Mouse (Mus musculus) small intestine, adult 2 months (tissue): ENCODE data around the gene Cux2. TPM values are rescaled to one million over a fixed set of nuclear protein-coding genes. Genes with fewer than 3 reads are reported as not detected.

Source experiments
- H3K27ac ChIP-seq: fragments of 200-500 bp; 2 replicates; pipeline ENCODE4 v1.5.1; 2012; ENCODE audit warnings: low read depth, low read length, control low read depth, inconsistent platforms; ENCODE audit not compliant: insufficient read depth
- H3K27me3 ChIP-seq: fragments of 200-500 bp; 2 replicates; pipeline ENCODE4 v1.6.1; 2012; ENCODE audit warnings: mild to moderate bottlenecking, moderate library complexity, low read length, inconsistent platforms; ENCODE audit not compliant: control insufficient read depth, insufficient read depth
- H3K36me3 ChIP-seq: fragments of 200-500 bp; 2 replicates; pipeline ENCODE4 v1.6.1; 2012; ENCODE audit warnings: mild to moderate bottlenecking, low read length, control low read depth, inconsistent platforms; ENCODE audit not compliant: control insufficient read depth, insufficient read depth
- H3K4me1 ChIP-seq: fragments of 200-500 bp; 2 replicates; pipeline ENCODE4 v1.6.1; 2012; ENCODE audit warnings: low read length, inconsistent platforms, mixed read lengths; ENCODE audit not compliant: control insufficient read depth, insufficient read depth, insufficient read length
- H3K4me3 ChIP-seq: fragments of 200-500 bp; 2 replicates; pipeline ENCODE4 v1.5.1; 2012; ENCODE audit warnings: low read depth, mild to moderate bottlenecking, control low read depth, inconsistent platforms, low read length, moderate library complexity
- CTCF ChIP-seq: fragments of 200-500 bp; IDR thresholded peaks from 2 replicates; pipeline ENCODE4 v1.5.1; 2012; ENCODE audit warnings: low read depth, mild to moderate bottlenecking, control low read depth, inconsistent platforms, low read length, moderate library complexity, mixed read lengths; ENCODE audit not compliant: insufficient replicate concordance, insufficient read length; ENCODE audit errors: extremely low read depth
- POLR2A ChIP-seq: fragments of 200-500 bp; IDR thresholded peaks from 2 replicates; pipeline ENCODE4 v1.6.1; 2012; ENCODE audit warnings: low read depth, mild to moderate bottlenecking, control low read depth, inconsistent platforms, low read length, moderate library complexity
- WGBS: fragments of 180-500 bp; shearing (Covaris S2); methylation state at CpG from one replicate; pipeline ENCODE4 v1.1.7; 2018; 5-methylcytosine and 5-hydroxymethylcytosine counted together
- polyA plus RNA-seq: library from polyadenylated mRNA; depleted of rRNA; stranded (reverse); fragments of >200 nt; gene quantifications from 2 replicates; pipeline ENCODE4 v1.2.3, GENCODE M21; 2012

Cux2 gene
- polyA plus RNA-seq, 1 experiment, result 2.6 TPM

GRCm38 (mm10) chr5:121904799-121905198 is 145.1 kb downstream of the Cux2 start:
- Histone ChIP-seq H3K27me3 (no peaks in the 10 kb centered on the region), H3K4me3 (no peak overlapping the region), H3K4me1 (no peaks in the 10 kb centered on the region), H3K36me3 (no peaks in the 10 kb centered on the region), H3K27ac (no peak overlapping the region)
- WGBS, result 89% methylated on average over 14 of the region's 14 CpGs
- no peak for TF ChIP-seq CTCF
- TF ChIP-seq POLR2A, result no peak

GRCm38 (mm10) chr5:121902809-121903745 is 146.8 kb downstream of the Cux2 start:
- H3K27ac ChIP-seq, result no peak overlapping the region
- no peak overlapping the region for H3K4me3 ChIP-seq
- H3K27me3 ChIP-seq, result no peaks in the 10 kb centered on the region
- H3K36me3 ChIP-seq, result no peaks in the 10 kb centered on the region
- no peaks in the 10 kb centered on the region for H3K4me1 ChIP-seq
- no peak for TF ChIP-seq CTCF
- no peak for TF ChIP-seq POLR2A
- 73% methylated on average over 23 of the region's 23 CpGs for WGBS

GRCm38 (mm10) chr5:121895117-121895756 is 154.7 kb downstream of the Cux2 start:
- Histone ChIP-seq H3K27me3 (0 out of 2 replicates have a peak, but pooled peaks cover 3% of the 10 kb centered on the region), H3K4me1 (no peaks in the 10 kb centered on the region), H3K27ac (no peak overlapping the region), H3K36me3 (no peaks in the 10 kb centered on the region), H3K4me3 (no peak overlapping the region)
- TF ChIP-seq POLR2A (no peak), CTCF (no peak)
- 56% methylated on average over 24 of the region's 24 CpGs for WGBS

DNA sequence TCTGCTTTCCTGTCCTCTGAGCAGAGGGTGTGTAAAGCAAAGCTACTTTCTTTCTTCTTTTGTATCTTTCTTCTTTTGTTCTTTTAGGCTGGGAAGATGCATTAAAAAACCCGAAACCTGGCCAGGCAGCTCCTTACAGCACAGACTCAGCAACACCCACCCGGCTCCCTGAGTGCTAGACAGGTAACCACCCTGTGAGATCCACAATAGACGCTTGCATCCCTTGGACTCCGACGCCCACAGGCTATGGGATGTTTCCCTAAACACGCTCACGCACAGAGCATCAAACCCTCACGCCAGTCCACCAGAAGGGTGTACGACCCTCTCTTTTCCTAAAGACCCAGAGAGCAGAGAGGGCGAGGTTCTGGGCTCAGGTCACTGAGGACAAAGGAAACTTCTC is 155.3 kb downstream of the Cux2 start:
- Histone ChIP-seq H3K4me1 (no peaks in the 10 kb centered on the region), H3K36me3 (no peaks in the 10 kb centered on the region), H3K4me3 (no peak overlapping the region), H3K27me3 (0 out of 2 replicates have a peak, but pooled peaks cover 3% of the 10 kb centered on the region), H3K27ac (no peak overlapping the region)
- TF ChIP-seq POLR2A (no peak), CTCF (no peak)
- WGBS, result 74% methylated on average over 10 of the region's 10 CpGs

DNA sequence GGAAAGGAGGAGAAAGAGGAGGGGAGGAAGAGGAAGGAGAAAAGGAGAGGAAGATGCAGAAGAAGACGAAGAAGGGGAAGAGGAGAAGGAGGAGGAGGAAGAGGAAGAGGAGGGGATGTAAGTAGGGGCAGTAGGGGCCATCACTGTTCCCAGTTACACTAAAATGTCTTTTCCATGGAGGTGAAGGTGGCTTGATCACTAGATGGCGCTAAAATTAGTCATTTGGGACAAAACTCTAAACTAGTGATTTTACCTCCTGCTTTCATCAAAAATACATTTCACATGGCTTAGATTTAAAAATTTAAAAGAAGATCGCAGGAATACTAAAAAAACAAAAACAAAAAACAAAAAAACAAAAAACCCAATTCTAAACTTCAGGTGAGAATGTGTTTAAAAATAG is 156.3 kb downstream of the Cux2 start:
- H3K4me3 ChIP-seq, result no peak overlapping the region
- H3K27me3 ChIP-seq, result 0 out of 2 replicates have a peak, but pooled peaks cover 3% of the 10 kb centered on the region
- no peaks in the 10 kb centered on the region for H3K4me1 ChIP-seq
- TF ChIP-seq POLR2A, result no peak
- no peak for TF ChIP-seq CTCF
- H3K27ac ChIP-seq, result no peak overlapping the region
- 26% methylated on average over 3 of the region's 3 CpGs for WGBS
- H3K36me3 ChIP-seq, result no peaks in the 10 kb centered on the region

- no peaks in the 10 kb centered on the region for H3K36me3 ChIP-seq
- no peak for TF ChIP-seq POLR2A
- TF ChIP-seq CTCF, result no peak
- H3K27me3 ChIP-seq, result 0 out of 2 replicates have a peak, but pooled peaks cover 3% of the 10 kb centered on the region
- no peaks in the 10 kb centered on the region for H3K4me1 ChIP-seq
- no peak overlapping the region for H3K4me3 ChIP-seq
- H3K27ac ChIP-seq, result no peak overlapping the region
- WGBS, result 86% methylated on average over 14 of the region's 14 CpGs
These were observed 157.6 kb downstream of the Cux2 start for GRCm38 (mm10) chr5:121892281-121892680.

DNA sequence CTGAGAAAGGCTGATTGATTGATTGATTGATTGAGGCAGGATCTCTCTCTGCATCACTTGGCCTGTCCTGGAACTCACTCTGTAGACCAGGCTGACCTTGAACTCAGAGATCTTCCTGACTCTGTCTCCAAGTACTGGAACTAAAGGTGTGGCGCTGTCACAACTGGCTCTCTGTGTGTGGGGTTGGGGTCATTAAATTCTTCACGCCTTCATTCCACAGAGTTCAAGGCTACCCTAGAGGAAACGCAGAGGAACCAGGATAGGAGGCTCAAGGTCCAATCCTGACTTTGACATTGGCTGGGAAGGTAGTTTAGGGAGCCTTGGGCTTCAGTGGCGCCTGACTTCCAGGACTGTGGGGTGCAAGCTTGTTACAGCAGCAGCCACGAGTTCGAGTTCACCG is 159.0 kb downstream of the Cux2 start:
- Histone ChIP-seq H3K4me3 (no peak overlapping the region), H3K36me3 (no peaks in the 10 kb centered on the region), H3K4me1 (no peaks in the 10 kb centered on the region), H3K27me3 (0 out of 2 replicates have a peak, but pooled peaks cover 3% of the 10 kb centered on the region), H3K27ac (no peak overlapping the region)
- WGBS, result 81% methylated on average over 7 of the region's 7 CpGs
- TF ChIP-seq POLR2A (no peak), CTCF (no peak)
